Mouse (Mus musculus) thymus, postnatal 0 days (tissue): ENCODE measurements around the gene Mmp24. TPM values are rescaled to one million over a fixed set of nuclear protein-coding genes. Genes with fewer than 3 reads are reported as not detected.

Experiments
- DNase-seq: peaks from one replicate; pipeline ENCODE4 v3.0.0-alpha.2; 2015; ENCODE audit warnings: low spot score
- polyA plus RNA-seq: library from polyadenylated mRNA; unstranded; fragments of >200 nt; fragmentation: Nextera tagmentation; extraction: Ambion mirVana; gene quantifications from 2 replicates; pipeline ENCODE4 v1.2.1, GENCODE M21; 2015

Mmp24 gene
- polyA plus RNA-seq, 1 experiment from 2014 or later = 0.07 TPM

DNA sequence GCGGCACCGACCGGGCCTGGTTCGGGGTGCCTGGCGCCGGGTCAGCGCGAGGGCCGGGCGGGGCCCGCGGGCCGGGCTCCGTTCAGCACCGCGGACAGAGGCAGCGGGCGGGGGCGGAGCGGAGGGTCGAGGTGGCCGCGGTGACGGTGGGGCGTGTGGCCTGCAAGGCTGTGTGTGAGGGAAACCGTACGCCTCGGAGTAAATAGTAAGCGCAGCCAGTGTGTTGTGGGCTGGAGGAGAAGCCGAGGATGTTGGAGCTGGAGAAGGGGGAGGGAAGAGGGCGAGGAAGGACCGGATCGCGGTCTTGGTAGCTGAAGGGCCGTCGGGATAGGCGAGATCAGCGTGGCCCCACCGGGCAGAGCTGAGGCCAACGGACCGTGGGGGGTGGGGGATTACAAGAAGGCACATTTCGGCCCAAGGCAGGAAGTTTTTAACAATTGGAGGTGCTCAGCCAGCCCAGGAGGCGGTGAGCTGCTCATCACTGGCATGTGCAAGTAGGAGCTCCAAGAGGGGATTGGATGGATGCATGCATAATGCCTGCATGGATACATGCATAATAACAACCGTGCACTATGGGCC is 632 bp downstream of the Mmp24 start:
- DNase-seq = peak; percentile 17

DNA sequence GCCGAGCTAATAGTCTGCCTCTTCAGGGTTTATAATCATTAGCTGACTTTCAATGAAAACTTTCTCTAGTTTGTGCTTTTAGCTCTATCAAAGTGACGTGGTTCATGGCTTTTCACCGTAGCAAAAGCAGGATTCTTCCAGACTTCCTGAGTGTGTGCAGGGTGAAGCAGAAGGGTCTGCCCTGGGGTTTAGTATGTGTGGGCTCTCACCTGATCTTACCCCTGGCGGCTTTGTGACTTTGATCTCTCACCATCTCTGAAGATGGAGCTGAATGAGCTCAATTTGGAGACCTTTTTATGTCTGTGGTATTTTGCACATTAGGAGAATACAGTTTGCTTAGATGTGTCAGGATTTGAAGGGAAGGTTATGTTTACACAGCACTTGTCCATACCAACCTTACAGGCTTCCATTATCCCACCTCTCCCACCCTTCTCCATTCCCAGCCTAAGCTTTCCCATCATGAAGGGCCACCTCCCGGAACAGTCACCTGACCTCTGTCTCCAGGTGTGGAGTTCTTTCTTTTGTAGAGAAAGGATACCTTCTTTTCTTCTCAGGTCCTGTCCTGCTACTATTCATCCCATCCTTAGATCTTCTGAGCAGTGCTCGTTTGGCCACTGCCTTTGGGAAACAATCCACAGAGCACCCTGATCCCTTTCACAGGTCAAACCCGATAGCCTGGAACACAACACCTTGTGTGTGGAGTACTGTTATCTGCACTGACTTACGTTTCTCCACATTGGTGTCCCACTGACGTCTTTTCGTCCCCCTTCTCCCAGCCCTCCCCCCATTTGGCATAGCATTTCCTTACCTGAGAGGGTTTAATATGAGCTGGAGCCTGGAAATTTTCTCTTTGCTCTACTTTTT is 1.9 kb downstream of the Mmp24 start:
- no peak for DNase-seq

DNA sequence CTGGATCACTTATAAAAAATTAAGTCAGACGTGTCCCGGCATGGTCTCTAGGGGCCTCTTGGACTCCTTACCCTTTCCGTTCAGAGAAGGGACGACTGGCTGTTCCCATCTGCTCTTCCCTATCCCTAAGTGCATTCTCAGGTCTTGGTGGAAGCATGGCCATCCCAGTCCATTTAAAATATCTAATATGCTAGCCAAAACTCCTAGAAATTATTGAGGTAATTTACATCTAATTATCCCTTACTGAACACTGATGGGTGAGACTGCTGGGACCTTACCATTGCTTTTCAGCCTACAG is 2.5 kb downstream of the Mmp24 start:
- no peak for DNase-seq

DNA sequence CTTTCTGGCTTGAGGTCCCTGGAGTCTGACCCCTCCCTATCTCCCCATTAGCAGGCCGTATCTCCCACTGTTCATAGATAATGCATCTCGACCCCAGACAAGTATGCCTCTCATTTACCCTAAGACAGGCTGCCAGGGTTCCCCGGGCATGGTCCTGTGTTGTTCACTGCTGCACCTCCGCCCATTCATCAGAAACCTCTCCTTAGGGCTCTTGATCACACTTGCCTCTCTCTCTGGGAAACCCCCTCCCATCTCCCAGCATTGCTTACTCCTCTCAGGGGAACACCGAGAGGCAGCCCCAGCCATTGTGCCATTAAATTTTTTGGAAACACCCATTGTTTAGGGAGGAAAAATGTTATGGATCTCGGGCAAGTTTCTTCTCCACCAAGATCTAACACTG is 2.9 kb downstream of the Mmp24 start:
- no peak for DNase-seq

DNA sequence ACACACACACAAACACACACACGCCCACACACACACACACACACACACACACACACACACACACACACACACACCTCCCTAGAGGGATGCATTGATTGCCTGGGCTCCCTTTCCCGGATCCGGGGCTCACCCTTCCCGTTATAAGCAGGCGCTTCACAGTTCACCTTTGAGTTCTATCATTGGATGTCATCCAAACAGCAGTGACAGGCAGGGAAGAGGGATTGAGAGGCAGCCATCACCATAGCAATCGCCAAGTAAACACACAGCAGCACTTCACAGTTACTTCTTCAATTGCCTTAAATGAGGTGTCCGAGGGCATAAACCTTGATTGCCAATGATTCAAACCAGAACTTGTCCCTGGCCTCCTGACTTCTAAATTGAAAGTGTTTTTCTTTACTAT is 3.9 kb downstream of the Mmp24 start:
- DNase-seq = no peak

DNA sequence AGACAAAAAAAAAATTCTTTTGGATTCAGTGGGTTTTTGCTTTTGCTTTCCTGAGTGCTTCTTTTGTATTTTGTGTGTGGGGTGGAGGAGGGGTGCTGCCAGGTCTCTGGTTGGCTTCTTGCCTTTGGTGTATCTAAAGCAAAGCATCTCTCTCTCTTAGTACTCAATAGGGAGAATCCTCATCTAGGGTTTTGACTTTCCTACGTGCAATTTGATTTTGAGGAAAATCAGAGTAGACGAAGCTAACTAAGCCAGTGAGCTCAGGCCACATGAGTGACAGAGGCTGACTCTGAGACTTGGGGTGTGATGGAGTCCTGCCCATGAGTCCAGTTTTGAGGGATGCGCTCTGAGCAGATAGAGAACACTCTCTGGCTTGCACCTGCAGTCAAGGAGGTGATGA is 4.4 kb downstream of the Mmp24 start:
- DNase-seq = no peak

DNA sequence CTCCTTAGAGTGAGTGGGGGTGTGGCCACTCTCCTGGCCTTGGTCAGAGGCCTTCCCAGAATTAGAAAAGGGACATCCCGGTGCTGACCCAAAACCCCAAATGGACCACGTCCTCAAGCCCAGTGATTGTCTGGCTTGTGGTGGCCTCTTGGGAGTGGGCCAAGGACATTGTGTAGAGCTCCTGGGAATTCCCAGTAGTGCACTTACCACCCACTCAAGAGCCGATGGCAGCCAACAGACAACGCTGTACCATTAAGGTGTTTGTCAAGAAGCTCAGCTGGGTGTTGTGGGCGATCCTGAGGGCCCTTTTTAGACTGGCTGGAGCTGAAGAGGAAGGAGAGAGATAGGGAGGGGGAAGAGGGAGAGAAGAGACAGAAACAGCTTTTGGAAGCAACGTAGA is 9.4 kb downstream of the Mmp24 start:
- DNase-seq = no peak

DNA sequence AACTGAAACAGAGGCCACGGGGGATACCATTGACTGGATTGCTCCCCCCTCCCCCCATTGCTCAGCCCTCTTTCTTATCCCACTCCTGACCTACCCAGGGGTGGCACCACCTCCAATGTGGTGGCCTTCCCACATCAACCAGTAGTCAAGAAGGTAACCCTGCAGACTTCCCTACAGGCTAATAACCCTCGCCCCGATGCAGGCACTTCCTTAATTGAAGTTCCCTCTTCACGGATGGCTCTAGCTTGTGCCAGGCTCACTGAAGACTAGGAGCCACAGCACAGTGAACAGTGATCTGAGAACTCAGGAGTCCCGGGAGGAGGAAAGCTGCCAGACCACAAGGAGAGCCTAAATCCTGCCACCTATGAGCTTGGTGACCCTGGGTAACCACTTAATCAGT is 11.8 kb downstream of the Mmp24 start:
- DNase-seq = no peak

DNA sequence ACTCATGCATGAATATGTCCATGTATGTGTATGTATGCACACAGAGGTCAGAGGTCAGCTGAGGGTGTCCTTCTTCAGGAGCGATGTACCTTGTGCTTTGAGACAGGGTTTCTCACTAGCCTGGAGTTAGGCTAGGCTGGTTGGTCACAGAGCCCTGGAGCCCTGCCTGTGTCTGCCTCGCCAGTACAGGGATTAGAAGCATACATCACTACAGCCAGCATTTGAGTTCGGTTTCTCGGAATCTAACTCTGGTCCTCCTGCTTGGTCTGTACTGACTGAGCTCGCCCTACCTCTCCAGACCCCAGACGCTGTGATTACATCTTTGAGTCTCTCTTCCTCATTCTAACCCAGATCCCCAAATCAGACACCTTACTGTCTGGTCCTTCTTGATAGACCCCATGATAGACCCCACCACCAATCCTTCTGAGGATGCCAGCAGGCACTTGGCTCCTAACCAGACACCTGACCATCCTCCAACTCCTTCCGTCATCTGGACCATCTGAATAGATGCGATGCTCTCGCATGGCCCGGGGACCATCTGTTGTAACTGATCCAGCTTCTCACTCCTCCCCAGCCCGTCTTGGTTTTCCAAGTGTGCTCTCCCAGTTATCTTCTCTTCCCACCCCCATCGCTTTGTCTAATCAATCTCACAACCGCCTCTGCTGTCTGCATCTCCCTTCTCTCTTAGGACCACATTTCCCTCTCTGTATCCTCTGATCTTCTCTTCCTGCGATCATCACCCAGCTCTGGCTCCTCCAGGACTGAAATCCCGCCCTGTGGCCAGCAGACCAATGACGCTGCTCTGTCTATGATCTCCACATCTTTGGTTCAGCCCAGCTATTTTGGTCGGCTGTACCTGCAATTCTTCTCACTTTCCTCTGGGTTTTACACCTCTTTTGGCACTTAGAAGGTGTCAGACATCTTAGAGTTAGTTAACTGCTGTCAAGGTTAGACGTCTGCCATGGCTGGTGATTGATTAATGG is 13.1 kb downstream of the Mmp24 start:
- no peak for DNase-seq

DNA sequence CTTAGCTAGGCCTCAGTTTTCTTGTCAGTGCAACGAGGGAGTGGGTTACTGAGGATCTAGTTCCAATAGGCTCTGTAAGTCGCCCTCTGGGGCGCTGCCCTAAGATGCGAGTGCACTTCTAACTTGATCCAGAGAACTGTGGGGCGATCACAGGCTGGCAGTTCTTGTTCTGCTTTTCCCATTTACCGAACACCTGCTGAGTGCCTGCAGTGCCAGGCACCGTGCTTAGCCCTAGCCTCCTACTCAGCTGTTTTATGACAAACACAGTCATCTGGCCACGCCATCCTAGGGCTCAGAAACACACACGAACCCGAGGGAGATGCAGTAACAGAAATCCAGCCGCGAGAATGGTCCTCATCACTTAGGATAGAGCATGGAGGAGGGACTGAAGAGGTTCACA is 17.8 kb downstream of the Mmp24 start:
- no peak for DNase-seq

DNA sequence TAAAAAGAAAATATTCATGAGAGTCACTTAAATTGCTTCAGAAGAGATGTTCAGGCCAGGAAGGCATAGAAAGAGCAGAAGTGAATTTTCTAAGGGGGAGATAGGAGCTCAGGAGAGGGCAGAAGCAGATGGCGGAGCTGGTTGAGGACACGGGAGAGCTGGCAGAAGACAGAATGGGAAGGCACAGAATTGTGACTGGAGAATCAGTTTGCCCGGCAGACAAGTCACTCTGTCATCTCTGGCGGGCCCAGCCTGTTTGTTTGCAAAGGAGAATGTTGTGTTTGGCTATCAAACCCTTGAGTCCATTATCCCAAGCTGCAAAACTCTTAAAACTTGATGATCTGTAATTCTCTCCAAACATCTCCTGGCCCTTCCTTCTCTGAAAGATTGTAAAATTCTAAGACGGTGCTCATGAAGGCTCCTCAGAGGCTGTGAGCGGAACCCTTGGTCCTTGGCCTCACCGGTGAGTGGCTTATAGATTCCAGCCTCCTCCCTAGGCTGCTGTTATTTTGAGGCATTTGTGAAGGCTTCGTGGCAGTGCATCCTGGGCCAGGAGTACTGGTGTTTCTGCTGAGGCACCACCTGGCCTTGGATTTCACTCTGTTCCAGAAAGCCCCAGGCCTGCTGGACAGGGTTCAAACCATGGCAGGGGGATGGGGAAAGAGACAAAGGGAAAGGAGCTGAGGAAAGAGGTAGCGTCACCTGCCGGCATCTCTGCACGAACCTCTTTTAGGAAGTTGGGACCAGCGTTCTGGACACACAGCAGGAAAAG is 19.7 kb downstream of the Mmp24 start:
- no peak for DNase-seq

DNA sequence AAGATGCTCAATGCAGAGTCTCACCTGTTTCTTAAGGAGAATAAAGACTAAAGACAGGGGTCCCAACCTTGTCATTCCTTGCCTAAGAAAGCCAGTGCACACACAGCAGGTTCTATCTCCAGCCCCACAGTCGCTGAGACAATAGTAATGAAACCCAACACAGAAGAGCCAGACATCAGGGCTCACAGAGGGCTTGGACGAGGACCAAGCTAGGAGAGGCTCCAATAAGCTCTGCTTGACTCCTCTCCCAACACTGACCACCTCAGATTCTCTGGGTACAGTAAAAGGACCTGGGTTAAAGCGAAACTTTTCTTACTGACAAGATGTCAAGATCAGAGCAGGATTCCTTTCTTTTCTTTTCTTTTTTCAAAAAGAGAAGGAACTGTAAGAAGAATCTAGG is 23.5 kb downstream of the Mmp24 start:
- no peak for DNase-seq

DNA sequence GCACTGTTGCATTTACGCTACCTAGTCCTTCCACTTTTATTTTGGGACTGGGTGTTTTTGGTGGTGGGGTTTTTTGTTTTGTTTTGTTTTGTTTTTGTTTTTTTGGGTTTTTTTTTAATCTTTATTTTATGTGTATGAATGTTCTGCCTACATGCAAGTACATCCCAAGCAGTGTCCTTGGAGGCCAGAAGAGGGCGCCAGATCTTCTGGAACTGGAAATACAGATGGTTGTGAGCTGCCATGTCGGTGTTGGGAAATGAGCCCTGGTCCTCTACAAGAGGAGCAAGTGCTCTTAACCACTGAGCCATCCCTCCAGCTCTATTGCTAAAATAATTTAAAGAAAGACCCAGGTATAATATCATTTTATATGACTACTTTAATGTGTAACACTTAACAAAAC is 27.6 kb downstream of the Mmp24 start:
- DNase-seq = peak; percentile 34

DNA sequence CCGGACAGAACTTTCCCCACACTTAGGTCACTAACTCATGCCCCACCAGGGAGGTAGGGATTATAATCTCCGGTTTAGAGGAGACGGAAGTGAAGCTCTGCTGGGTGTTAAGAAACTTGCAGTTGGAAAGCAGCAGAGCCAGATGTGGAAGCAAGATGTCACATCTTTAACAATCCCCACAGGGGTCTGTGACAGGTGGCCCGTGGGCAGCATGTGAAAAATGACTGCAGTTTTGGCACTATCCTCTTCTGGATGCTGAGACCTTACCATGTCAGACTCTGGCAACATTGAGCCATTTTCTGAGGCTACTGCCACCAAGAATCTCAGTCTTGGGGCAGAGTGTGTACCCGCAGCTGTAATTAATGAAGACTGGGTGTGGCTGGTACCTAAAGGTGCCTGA is 28.9 kb downstream of the Mmp24 start:
- no peak for DNase-seq

DNA sequence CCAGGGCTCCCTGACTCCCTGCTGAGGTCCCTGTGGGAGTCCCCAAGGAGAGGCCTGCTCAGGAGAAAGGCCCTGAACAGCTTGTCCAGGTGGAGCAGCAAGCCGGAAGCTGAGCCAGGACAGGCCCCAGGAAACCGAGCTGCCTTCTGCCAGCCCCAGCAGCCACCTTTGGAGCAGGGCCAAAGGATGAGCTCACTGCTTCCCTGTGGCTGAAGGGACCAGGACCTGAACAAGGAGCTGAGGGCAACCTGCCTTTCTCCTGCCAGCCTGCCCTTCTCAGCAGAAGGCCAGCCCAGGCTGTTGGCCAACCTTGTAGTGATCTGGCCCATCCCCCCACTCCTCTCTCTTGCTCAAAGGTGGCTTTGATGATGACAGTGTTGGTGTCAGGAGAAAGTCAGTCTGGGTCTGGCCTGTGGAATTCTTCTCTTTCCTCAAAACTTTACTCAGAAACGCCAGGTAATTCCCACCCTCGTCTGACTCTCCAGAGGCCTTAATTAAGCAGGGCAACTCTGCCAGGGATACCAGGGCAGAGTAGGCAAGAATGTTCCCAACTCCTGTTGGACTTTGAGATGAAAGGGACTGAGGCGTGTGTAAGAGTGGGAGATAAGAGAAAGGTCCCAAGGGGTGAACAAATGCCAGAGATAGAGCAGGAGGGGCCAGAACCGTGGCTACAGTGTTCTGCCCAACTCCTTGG is 30.2 kb downstream of the Mmp24 start:
- DNase-seq = no peak

DNA sequence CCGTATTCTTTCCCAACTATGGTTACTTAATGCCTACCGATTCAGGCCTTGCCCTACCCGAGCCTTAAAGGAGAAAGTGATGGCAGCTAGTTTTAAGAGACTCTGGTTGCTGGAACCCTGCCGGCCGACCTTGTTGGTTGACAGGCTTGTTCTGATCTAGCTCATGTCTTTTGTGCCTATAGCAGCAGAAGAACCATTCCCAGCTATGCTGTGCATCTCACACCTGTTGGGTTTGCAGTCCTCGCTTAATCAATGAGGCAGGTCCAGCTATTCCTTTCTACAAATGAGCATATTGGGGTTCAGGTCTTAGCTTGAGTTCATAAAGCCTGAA is 30.7 kb downstream of the Mmp24 start:
- DNase-seq = no peak

DNA sequence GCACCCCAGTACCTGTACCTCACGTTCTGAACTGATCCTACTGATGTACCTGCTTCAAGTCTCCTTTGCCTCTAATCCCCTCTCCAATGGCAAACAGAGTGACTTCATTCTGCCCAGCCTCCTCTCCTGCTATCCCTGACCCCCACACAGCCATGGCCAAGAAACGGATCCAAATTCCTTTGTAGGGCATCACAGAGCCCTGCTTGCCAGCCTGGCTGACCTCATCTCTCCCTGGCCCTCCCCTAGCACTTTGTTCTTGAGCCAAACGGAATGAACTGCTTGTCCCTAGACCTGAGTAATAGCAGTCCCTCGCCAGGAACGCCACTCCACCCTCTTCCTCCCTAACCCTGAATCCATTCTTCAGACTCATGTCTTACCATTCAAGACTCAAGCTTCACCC is 31.4 kb downstream of the Mmp24 start:
- no peak for DNase-seq

DNA sequence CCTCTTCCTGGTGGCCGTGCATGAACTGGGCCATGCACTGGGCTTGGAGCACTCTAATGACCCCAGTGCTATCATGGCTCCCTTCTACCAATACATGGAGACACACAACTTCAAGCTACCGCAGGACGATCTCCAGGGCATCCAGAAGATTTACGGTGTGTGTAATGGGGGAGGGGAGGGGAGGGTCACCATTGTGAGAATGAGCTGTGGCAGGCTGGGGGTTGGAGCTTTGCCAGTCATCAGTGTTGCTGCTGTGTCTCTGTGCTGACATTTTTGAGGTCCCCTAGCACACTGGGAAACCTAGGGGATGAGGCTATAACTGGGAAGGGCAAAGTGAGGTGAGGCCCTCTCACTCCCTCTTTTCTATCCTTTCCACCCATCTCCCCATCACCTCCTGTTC is 32.3 kb downstream of the Mmp24 start:
- no peak for DNase-seq

DNA sequence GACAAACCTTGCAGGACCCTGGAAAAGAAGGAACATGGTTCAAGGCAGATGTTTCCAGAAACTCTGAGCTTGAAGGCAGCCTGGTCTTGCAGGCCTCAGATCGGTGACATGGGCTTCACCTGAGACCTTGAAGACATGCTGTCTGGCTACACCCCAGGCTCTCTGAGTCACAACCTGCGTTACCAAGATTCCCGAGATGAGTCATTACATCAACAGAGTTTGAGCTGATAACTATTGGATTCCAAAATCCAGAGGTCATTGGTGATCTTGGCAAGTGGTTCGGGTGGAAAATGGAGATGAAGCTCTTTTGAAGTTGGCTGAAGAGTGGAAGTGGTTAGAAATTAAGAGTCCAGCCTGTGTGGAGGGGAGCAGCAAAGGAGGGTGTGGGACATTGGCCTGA is 34.5 kb downstream of the Mmp24 start:
- no peak for DNase-seq

DNA sequence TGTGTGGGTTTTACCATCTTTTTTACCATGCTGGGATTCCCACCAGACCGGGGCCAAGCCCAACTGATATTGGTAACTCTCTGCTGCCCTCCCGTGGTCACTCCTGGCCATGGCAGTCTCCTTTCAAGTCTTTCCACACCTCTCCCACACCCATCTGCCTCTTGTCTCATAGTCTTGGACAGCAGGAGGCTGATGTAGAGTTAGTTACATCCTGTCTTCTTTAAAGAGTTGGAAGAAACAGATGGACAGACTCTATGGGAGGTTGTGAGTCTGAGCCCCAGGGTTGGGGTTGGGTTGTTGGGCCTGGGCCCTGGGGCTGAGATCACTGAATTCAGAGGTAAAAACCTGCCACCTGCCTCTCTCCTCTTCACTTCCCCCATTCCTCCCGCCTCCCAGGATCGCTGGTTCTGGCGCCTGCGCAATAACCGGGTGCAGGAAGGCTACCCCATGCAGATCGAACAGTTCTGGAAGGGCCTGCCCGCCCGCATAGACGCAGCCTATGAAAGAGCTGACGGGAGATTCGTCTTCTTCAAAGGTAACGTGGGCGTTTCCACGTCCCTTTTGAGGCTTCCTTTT is 36.8 kb downstream of the Mmp24 start:
- peak; percentile 69 for DNase-seq

DNA sequence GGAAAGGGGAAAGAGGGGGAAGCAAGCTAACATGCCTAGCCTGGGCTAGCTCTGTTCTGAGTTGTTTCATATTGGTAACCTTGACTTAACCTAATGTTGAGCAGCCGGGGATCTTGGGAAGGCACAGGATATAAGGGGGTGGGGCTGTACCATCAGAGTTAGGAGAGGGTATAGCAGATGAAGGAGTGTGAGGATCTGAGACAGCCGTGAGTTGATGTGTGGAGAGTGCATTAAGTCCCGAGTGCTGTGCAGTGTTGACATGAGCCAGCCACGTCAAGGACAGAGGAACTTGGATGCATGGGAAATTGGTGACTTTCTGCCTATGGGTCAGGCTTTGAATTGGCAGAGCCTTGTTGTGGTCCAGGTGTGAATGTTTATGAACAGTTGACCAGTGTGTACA is 37.5 kb downstream of the Mmp24 start:
- no peak for DNase-seq
